Mouse (Mus musculus) intestine, postnatal 0 days (tissue): ENCODE results near the gene Abcf1. TPM values are rescaled to one million over a fixed set of nuclear protein-coding genes. Genes with fewer than 3 reads are reported as not detected.

ENCODE experiments used
- ATAC-seq: fragments of 200-750 bp; cut with Nextera tagmentation; 2 replicates; pipeline ENCODE4 v1.8.0; 2017; ENCODE audit warnings: mild to moderate bottlenecking, moderate TSS enrichment, moderate library complexity
- H3K27ac ChIP-seq: fragments of 300-500 bp; sonication (generic); 2 replicates; pipeline ENCODE4 v1.5.1; 2014; ENCODE audit warnings: mild to moderate bottlenecking, low read depth, low read length, moderate library complexity
- H3K27me3 ChIP-seq: fragments of 300-500 bp; sonication (generic); replicated peaks from 2 replicates; pipeline ENCODE4 v1.6.1; 2014; ENCODE audit warnings: low read length, mixed read lengths; ENCODE audit not compliant: control insufficient read depth, insufficient read depth
- H3K36me3 ChIP-seq: fragments of 300-500 bp; sonication (generic); 2 replicates; pipeline ENCODE4 v1.6.1; 2014; ENCODE audit warnings: mild to moderate bottlenecking, moderate library complexity; ENCODE audit not compliant: control insufficient read depth, insufficient read depth
- H3K4me1 ChIP-seq: fragments of 300-500 bp; sonication (generic); replicated peaks from 2 replicates; pipeline ENCODE4 v1.6.1; 2014; ENCODE audit warnings: antibody characterized with exemption, low read length, mixed read lengths; ENCODE audit not compliant: control insufficient read depth, insufficient read depth
- H3K4me2 ChIP-seq: fragments of 300-500 bp; sonication (generic); replicated peaks from 2 replicates; pipeline ENCODE4 v1.6.1; 2014; ENCODE audit warnings: low read depth, mild to moderate bottlenecking, moderate library complexity
- H3K4me3 ChIP-seq: fragments of 300-500 bp; sonication (generic); 2 replicates; pipeline ENCODE4 v1.5.1; 2014; ENCODE audit warnings: low read depth, low read length
- H3K9ac ChIP-seq: fragments of 300-500 bp; sonication (generic); 2 replicates; pipeline ENCODE4 v1.6.1; 2014; ENCODE audit warnings: mild to moderate bottlenecking, low read depth, low read length
- H3K9me3 ChIP-seq: fragments of 300-500 bp; sonication (generic); 2 replicates; pipeline ENCODE4 v1.6.1; 2016; ENCODE audit warnings: mixed run types; ENCODE audit not compliant: control insufficient read depth
- CTCF ChIP-seq: sonication (generic); IDR thresholded peaks from 2 replicates; pipeline ENCODE4 v1.5.1; 2016; ENCODE audit warnings: low read depth, mild to moderate bottlenecking, control low read depth, antibody characterized with exemption, moderate library complexity
- WGBS: fragments of 180-500 bp; shearing (Covaris S2); extraction: QIAGEN DNeasy Blood & Tissue Kit; methylation state at CpG from one replicate; pipeline ENCODE4 v1.1.7; 2014; 5-methylcytosine and 5-hydroxymethylcytosine counted together
- polyA plus RNA-seq: library from polyadenylated mRNA; unstranded; fragments of >200 nt; fragmentation: Nextera tagmentation; extraction: Ambion mirVana; gene quantifications from 2 replicates; pipeline ENCODE4 v1.2.1, GENCODE M21; 2015

The Abcf1 gene
- polyA plus RNA-seq, 1 experiment from 2014 or later, result 84.1 TPM

GRCm38 (mm10) chr17:35996949-35997348 is 27.4 kb upstream of the Abcf1 start:
- Histone ChIP-seq H3K4me3 (no peak overlapping the region), H3K27me3 (no peaks in the 10 kb centered on the region), H3K36me3 (no peaks in the 10 kb centered on the region), H3K27ac (no peak overlapping the region), H3K4me2 (0 out of 2 replicates have a peak overlapping the region, but pooled peaks have one; percentile 13), H3K9ac (no peak overlapping the region), H3K4me1 (peaks cover 8% of the 10 kb centered on the region), H3K9me3 (no peaks in the 10 kb centered on the region)
- WGBS, result 3% methylated on average over 11 of the region's 11 CpGs
- peak; percentile 100 for TF ChIP-seq CTCF
- peak; percentile 75 for ATAC-seq

DNA sequence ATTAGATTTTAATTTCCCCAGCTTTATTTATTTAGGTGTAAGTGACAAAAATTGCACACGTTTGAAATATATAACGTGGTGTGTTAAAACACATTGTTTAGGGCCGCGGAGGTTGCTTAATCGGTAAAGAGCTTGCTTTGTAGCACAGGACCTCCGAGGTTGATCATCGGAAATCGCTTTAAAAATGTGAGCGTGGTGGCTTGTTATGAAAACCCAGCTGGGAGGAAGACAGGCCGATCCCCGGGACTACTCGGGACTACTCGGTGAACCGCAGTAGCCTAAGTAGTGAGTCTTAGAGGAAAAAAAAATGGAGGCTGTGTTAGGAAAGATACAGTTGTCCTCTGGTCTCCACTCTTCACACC is 25.3 kb upstream of the Abcf1 start:
- no peak overlapping the region for H3K27ac ChIP-seq
- peak overlapping the region; percentile 60 for H3K4me2 ChIP-seq
- no peak for TF ChIP-seq CTCF
- H3K4me3 ChIP-seq, result peak overlapping the region; percentile 42
- H3K4me1 ChIP-seq, result peaks cover 8% of the 10 kb centered on the region
- no peaks in the 10 kb centered on the region for H3K36me3 ChIP-seq
- no peaks in the 10 kb centered on the region for H3K27me3 ChIP-seq
- peak overlapping the region; percentile 51; the same call in 1 of the 2 replicates for H3K9ac ChIP-seq
- no peak for ATAC-seq
- 3% methylated on average over 14 of the region's 14 CpGs for WGBS
- H3K9me3 ChIP-seq, result no peaks in the 10 kb centered on the region

GRCm38 (mm10) chr17:35994175-35994878 is 24.8 kb upstream of the Abcf1 start:
- Histone ChIP-seq H3K4me2 (peak overlapping the region; percentile 60), H3K9ac (peak overlapping the region; percentile 51; the same call in 1 of the 2 replicates), H3K9me3 (no peaks in the 10 kb centered on the region), H3K4me1 (peaks cover 8% of the 10 kb centered on the region), H3K36me3 (no peaks in the 10 kb centered on the region), H3K4me3 (peak overlapping the region; percentile 42), H3K27ac (peak overlapping the region; percentile 52; the same call in 1 of the 2 replicates), H3K27me3 (no peaks in the 10 kb centered on the region)
- no peak for TF ChIP-seq CTCF
- ATAC-seq, result peak; percentile 27
- 3% methylated on average over 31 of the region's 31 CpGs for WGBS

- Histone ChIP-seq H3K9ac (no peak overlapping the region), H3K4me1 (peaks cover 8% of the 10 kb centered on the region), H3K4me2 (peak overlapping the region; percentile 60), H3K27ac (no peak overlapping the region), H3K27me3 (no peaks in the 10 kb centered on the region), H3K9me3 (no peaks in the 10 kb centered on the region), H3K4me3 (peak overlapping the region; percentile 42; the same call in 1 of the 2 replicates), H3K36me3 (peaks cover 2% of the 10 kb centered on the region; the same call in 1 of the 2 replicates)
- ATAC-seq, result peak; percentile 61
- TF ChIP-seq CTCF, result peak; percentile 100
- whole genome bisulfite sequencing, result 5% methylated on average over 17 of the region's 17 CpGs
Observed at GRCm38 (mm10) chr17:35993675-35994074, 24.1 kb upstream of the Abcf1 start.

DNA sequence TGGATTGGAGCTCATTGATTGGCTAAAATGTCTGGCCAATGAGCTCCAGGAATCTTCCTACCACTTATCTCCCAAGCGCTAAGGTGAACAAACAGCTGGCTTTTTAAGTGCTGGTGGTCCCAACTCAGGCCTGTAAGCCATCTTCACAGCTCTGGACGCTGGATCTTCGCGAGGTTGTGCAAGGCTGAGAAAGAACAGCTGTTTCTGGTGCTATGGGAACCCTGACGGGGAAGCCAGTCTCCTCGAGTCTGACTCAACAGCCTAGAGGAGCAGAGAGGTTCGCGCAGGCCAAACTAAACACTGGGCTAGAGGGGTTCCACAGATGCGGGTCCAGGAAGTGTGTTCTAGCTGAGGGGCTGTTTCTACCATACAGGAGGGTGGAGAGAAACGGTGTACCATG is 22.2 kb upstream of the Abcf1 start:
- no peak; the same call in 1 of the 2 replicates for ATAC-seq
- Histone ChIP-seq H3K4me1 (no peaks in the 10 kb centered on the region), H3K9me3 (no peaks in the 10 kb centered on the region), H3K4me2 (no peak overlapping the region), H3K36me3 (peaks cover 18% of the 10 kb centered on the region; the same call in 1 of the 2 replicates), H3K4me3 (no peak overlapping the region), H3K9ac (no peak overlapping the region), H3K27me3 (no peaks in the 10 kb centered on the region), H3K27ac (no peak overlapping the region)
- 28% methylated on average over 10 of the region's 10 CpGs for WGBS
- no peak for TF ChIP-seq CTCF

- H3K4me2 ChIP-seq, result no peak overlapping the region
- H3K4me3 ChIP-seq, result no peak overlapping the region
- 0 out of 2 replicates have a peak, but pooled peaks cover 4% of the 10 kb centered on the region for H3K4me1 ChIP-seq
- peaks cover 29% of the 10 kb centered on the region for H3K36me3 ChIP-seq
- H3K27me3 ChIP-seq, result no peaks in the 10 kb centered on the region
- whole genome bisulfite sequencing, result 91% methylated on average over 9 of the region's 9 CpGs
- no peak for ATAC-seq
- no peaks in the 10 kb centered on the region for H3K9me3 ChIP-seq
- H3K27ac ChIP-seq, result no peak overlapping the region
- TF ChIP-seq CTCF, result no peak
- H3K9ac ChIP-seq, result no peak overlapping the region
Observed at GRCm38 (mm10) chr17:35981776-35982175, 12.2 kb upstream of the Abcf1 start.
